32 mouse cellular contexts compared by ENCODE assay signal in the genomic region with DNA sequence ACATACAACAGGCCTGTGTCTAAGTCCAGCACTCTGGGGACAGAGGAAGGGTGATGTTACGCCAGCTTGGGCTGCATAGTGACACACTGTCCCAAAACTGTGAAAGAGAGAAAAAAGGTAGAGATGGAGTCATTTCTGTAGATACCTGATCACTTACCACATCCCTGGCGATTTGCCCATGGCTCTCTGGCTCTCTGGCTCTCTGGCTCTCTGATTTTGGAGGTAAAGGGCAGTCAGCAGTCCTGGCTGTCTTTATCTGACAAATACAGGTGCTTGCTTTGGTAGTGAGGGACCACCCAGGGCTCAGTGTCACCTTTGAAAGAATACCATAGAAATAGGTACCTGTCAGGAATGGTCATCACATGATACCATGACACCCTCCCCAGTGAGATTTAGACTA. TPM values are rescaled to one million over a fixed set of nuclear protein-coding genes. Genes with fewer than 3 reads are reported as not detected.
"Had no signal": no experiment of that assay in that cellular context is flagged by ENCODE, and none has a peak within 500 bp of the region (broad histone marks: within the 10 kb centered on the region; RNA-seq: fewer than 3 reads in every experiment).

No protein-coding gene starts in this region.

RNA-seq across cellular contexts. Expression of gene C1s1, which starts 1.0 kb away (rescaled TPM):
- total RNA-seq: megakaryocyte progenitor cell, adult 5-6 weeks; megakaryocyte-erythroid progenitor cell, adult 5-6 weeks; monocyte, adult 5-6 weeks had no signal
- polyA plus RNA-seq: macrophage had no signal

RNA-seq across cellular contexts. Expression of gene C1rb, which starts 28.9 kb away (rescaled TPM):
- total RNA-seq: left cerebral cortex, adult 8-10 months; left cerebral cortex, postnatal 10 days; left cerebral cortex, postnatal 4 days; megakaryocyte progenitor cell, adult 5-6 weeks; megakaryocyte, adult 5-6 weeks; megakaryocyte-erythroid progenitor cell, adult 5-6 weeks; midbrain, postnatal 0 days; monocyte, adult 5-6 weeks had no signal
- polyA plus RNA-seq: limb, embryonic 10.5 days; limb, embryonic 11.5 days; limb, embryonic 12.5 days; limb, embryonic 13.5 days; limb, embryonic 15.5 days; liver, embryonic 11.5 days; liver, embryonic 12.5 days; liver, embryonic 14.5 days; liver, embryonic 16.5 days; lung, adult 2 months; lung, embryonic 14.5 days; lung, embryonic 15.5 days; lung, embryonic 16.5 days; macrophage; midbrain, embryonic 10.5 days; midbrain, embryonic 11.5 days; midbrain, embryonic 12.5 days; midbrain, embryonic 13.5 days; midbrain, embryonic 14.5 days; midbrain, embryonic 15.5 days; midbrain, embryonic 16.5 days; midbrain, postnatal 0 days; neural tube, embryonic 11.5 days; neural tube, embryonic 12.5 days; neural tube, embryonic 13.5 days had no signal

RNA-seq across cellular contexts. Expression of gene C1ra, which starts 29.0 kb away (rescaled TPM):
- total RNA-seq: megakaryocyte-erythroid progenitor cell, adult 5-6 weeks had no signal
- polyA plus RNA-seq: midbrain, embryonic 11.5 days had no signal

RNA-seq across cellular contexts. Expression of gene C1rl, which starts 48.3 kb away (rescaled TPM):
- total RNA-seq: midbrain, postnatal 0 days had no signal
